Mouse (Mus musculus) frontal cortex, postnatal 36 days (tissue): ENCODE measurements at regions not wholly inside any gene's neighbourhood (a gene's known extent, or its start where the extent isn't known, plus 50 kb on each side); places are given as distances from the start of the nearest gene placed in this dataset.
A peak's percentile ranks its signal among the peaks of the same experiment; 100 is the strongest.
"Not testable (repeated sequence)": the region's sequence is repeated elsewhere in the genome, so short reads cannot be mapped to it uniquely, and the experiment has no call there.

ENCODE experiments used
- DNase-seq, 2 experiments: peaks; one replicate each; pipeline ENCODE4 v3.0.0; 2022; ENCODE audit warnings: low spot score in 2 of 2

DNA sequence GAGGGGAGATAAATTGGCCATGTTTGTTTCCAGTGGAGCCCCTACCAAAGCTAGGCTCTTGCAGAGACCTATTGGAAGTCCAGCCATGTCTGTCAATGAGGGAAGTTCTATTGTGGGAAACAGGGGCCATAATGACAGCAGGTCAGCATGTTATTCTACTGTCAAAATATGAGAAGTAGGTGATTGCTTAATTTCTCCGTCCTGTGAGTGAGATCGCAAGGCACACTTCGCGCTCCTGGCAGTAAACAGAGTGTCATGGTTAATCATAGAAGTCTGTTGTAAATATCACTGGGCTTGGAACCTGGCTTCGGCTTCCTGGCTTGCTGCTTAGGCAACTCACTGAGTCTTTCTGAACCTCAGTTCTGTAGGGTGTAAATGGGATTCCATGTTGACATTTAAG is 72.5 kb upstream of the Ccdc122 start:
- DNase-seq = no peak

GRCm38 (mm10) chr14:76958875-76959274 is 77.7 kb upstream of the Ccdc122 start:
- peak; percentile 66 to 84 for DNase-seq

GRCm38 (mm10) chr14:76957136-76957535 is 79.4 kb upstream of the Ccdc122 start:
- DNase-seq = no peak

DNA sequence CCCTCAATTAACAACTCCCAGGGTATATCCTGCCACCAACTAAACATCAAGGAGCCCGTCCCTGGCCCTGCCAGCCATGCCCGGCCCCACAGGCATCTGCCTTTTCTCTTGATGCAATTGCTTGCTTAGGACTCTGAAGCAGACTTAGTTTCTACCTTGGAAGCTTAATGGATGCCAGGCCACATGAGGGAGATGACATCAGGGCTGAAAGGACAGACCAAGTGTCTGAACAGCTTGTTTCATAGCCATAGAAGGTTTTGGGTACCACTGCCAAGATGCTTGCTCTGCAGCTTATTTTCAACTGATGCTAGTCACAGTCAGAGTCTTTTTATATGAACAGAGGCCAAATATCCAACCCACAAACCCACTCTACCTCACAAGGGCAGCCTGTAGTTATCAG is 83.4 kb upstream of the Ccdc122 start:
- no peak for DNase-seq

GRCm38 (mm10) chr14:76951450-76951849 is 85.1 kb upstream of the Ccdc122 start:
- peak; percentile 42 to 57 for DNase-seq

DNA sequence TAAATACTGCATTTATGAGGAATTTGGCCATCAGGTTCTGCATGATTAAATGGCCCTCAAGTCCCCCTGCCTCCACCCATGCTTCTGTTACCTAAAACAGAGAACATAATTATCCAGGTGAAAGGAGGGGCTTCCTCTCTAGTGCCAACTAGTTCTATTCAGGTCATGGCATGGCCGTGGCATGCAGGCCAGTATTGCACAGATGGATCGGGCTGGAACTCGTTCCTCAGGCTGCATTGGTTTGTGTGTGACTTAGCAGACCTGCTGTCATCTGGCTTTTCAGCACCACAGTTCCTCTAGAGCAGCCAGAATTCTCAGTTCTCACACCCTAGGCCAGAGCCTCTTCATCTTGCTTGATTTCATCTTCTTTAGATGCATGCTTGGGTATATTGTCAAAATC is 87.2 kb upstream of the Ccdc122 start:
- no peak for DNase-seq

DNA sequence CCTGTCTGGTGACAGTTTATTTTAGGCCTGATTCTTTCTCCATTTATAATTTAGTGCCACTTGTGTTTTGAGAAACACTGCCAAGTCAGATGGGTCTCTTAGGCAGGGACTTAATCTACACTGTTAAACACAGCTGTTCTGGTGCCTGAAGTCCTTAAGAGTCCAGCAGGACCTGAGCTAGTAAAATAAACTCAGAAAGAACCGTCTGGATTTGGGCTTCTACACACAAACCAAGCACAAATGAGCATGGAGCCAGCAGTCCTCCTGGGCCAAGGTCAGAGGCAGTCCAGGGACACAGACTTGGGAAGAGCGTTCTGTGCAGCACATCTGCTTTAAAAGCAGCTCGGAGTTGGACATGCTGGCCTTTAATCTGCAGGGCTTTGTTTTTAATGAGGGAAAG is 87.6 kb upstream of the Ccdc122 start:
- DNase-seq = peak in 1 of 2 experiments; percentile 13

DNA sequence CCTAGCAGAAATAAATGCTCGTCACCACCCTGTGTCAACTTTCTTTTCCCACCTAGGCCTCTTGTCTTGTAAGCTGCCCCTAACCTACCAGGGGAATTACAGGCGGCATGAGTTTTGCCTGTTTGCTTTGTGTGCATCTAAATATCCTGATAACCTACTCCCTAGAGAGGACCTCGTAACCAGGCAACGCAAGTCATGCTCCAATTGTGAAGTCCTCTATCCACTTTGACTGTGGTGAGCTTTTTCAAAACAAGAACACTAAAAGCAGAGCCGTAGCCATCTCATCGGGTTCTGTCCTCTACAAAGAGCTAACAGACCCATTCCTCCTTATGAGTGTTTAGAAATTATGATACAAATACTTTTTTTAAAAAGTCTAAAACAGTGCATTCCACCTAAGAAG is 88.1 kb upstream of the Ccdc122 start:
- DNase-seq = no peak

DNA sequence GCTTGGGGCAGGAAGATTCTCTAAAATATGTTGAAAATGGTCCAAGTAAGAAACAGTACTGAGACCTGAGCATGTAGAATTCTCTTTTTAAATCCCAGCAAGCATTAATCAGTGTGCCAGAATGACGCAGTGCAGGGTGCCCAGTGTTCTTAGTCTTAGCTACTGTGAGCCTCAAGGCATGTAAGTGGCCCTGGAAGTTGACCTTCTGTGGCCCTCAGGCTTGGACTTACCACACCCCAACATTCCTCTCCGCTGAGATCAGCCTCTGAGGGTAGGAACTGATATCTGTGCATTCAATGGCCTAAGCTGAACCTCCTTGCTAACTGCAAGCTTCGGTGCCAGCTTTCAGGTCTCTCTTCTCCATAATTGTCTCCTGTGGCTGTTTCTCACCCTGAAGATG is 89.4 kb upstream of the Ccdc122 start:
- no peak for DNase-seq

- DNase-seq = no peak
These were observed 90.9 kb upstream of the Ccdc122 start for GRCm38 (mm10) chr14:76945626-76946025.

DNA sequence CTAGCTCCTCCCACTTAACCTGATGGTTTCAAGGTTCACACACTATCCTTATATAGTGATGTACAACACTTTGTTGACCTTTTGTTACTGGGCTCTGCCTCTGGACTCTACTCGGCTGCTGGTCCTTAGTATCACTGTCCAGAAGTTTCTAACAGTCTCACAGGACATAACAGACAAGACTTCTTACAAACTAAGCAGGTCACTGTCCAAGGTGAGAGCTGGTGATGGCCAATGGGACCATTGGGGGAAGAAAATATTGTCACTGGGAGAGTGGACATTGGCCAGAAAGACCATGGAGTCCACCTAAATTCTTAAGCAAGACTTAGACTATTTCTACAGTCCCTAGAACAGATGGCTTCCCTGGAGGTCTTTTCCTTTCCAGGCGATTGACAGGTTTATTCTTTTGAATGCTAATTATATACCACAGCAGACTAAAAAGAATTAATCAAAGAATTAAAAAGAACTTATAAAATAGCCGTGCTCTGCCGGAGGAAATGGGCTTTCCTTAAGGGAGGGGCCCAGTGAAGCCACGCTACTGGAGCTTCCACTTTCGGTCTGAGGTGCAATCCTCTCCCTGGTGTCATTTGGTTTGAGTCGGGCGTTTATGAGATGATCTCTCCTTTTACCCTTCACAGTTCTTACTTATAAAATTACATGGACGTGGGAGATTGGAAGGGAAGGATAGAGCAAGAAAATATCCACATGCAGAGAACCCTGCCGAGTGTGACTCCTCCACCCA is 94.9 kb upstream of the Ccdc122 start:
- no peak for DNase-seq

DNA sequence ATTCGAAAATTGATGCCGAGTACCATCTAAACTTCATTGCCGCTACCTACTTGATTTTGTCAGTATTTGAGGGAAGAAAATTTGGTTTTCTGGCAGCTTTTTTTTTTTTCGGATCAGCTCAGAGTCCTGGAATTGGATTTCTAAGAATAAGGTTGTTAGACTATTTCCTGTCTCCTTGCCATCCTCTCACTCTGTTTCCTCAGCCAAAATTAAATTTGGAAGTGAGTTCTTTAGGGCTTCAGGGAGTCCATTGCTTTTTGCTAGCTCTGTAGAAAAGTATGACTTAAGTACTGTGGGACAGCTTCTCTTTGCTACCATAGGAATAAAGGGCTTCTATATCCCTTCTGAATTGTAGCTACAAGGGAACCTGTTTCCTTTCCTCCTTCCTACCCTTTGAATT is 96.1 kb upstream of the Ccdc122 start:
- no peak for DNase-seq

GRCm38 (mm10) chr14:76936671-76937070 is 99.9 kb upstream of the Ccdc122 start:
- DNase-seq = no peak

GRCm38 (mm10) chr14:76936051-76936450 is 100.5 kb upstream of the Ccdc122 start:
- not testable (repeated sequence) for DNase-seq

GRCm38 (mm10) chr14:76935453-76935852 is 101.1 kb upstream of the Ccdc122 start:
- DNase-seq = no peak

- no peak for DNase-seq
These were observed 103.7 kb upstream of the Ccdc122 start for GRCm38 (mm10) chr14:76932890-76933289.

- DNase-seq = no peak
These were observed 105.2 kb upstream of the Ccdc122 start for GRCm38 (mm10) chr14:76931398-76931797.

- DNase-seq = no peak
These were observed 107.0 kb upstream of the Ccdc122 start for GRCm38 (mm10) chr14:76929562-76929961.

GRCm38 (mm10) chr14:76928706-76929105 is 107.9 kb upstream of the Ccdc122 start:
- DNase-seq = no peak

- no peak for DNase-seq
These were observed 109.2 kb upstream of the Ccdc122 start for GRCm38 (mm10) chr14:76927245-76927806.

- no peak for DNase-seq
These were observed 110.2 kb upstream of the Ccdc122 start for GRCm38 (mm10) chr14:76926416-76926815.

DNA sequence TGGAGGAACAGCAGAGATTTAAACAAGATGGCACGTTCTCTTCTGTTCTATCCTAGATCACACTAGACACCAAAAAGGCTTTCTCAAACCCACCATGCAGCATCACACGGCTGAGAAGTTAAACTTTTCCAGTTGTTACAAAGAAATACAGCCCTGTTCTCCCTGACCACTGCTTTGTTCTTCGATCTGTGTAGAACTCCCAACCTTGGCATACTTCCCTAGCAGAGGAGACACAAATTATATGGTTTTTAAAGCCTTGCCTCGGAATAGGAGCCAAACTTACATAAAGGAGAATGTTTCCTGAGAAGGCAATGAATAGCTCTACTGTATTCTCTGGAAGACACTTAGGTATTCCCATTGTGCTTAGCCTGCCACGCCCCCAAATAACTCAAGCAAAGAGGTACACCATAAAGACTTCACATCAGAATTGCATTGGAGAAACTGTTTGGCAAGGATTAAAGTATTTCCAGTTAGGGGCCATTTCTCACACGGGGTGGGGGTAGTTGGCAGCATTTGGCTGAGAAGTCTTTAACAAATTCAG is 114.1 kb upstream of the Ccdc122 start:
- DNase-seq = no peak

DNA sequence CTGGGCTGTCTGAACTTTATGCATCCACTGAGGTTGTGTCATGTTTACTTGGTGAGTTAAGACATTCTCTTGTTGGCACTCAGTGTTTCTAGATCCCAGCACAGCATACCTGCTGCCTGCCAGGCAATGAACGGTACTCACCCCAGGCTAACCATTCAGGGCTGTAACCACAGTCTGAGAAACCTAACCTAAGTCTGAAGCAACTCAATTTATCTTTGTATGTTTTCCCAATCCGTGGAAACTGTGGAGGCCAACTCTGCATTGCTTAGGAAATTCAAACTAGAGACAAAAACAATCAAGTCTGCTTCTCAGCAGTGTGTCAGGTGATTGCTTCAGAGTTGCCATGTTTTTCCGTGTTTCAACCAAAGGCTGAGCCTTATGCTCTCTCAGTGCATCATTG is 118.5 kb upstream of the Ccdc122 start:
- no peak for DNase-seq
